Mouse (Mus musculus): ENCODE results near the gene Gstt2. TPM values are rescaled to one million over a fixed set of nuclear protein-coding genes. Genes with fewer than 3 reads are reported as not detected.

The Gstt2 gene
- polyA plus RNA-seq, 1 experiment: 26.3 TPM

- H3K27ac ChIP-seq (ENCODE audit: insufficient read depth, low read length): no peak overlapping the region
Observed at GRCm38 (mm10) chr10:75857598-75857997, 20.4 kb upstream of the Gstt2 start.

GRCm38 (mm10) chr10:75856976-75857375 lies 19.8 kb upstream of the Gstt2 start:
- no peak for TF ChIP-seq CTCF (IDR thresholded peaks at IDR 0.05; ENCODE audit: low read depth, low read length)
- TF ChIP-seq POLR2A (IDR thresholded peaks at IDR 0.05; ENCODE audit: insufficient read depth, low read length): no peak
- TF ChIP-seq EP300 (IDR thresholded peaks at IDR 0.05; ENCODE audit: insufficient read depth, low read depth, low read length): no peak
- H3K9me3 ChIP-seq (replicated peaks; ENCODE audit: control insufficient read depth, insufficient read depth, low read length, poor library complexity, severe bottlenecking): no peaks in the 10 kb centered on the region

More at GRCm38 (mm10) chr10:75857598-75857997, 20.4 kb upstream of the Gstt2 start:
- H3K9ac ChIP-seq (ENCODE audit: low read depth, poor library complexity, severe bottlenecking): no peak overlapping the region
- peaks cover 9% of the 10 kb centered on the region for H3K4me1 ChIP-seq (ENCODE audit: control insufficient read depth, insufficient read depth, low read length)
- 0 out of 2 replicates have a peak overlapping the region, but pooled peaks have one; percentile 1 for H3K4me3 ChIP-seq (ENCODE audit: low read depth, low read length)
- H3K36me3 ChIP-seq (ENCODE audit: control insufficient read depth, insufficient read depth, low read length, poor library complexity, severe bottlenecking): peaks cover 26% of the 10 kb centered on the region
- H3K27me3 ChIP-seq (ENCODE audit: control insufficient read depth, insufficient read depth, low read length, poor library complexity, severe bottlenecking): no peaks in the 10 kb centered on the region
- no peaks in the 10 kb centered on the region for H3K9me3 ChIP-seq (replicated peaks; ENCODE audit: control insufficient read depth, insufficient read depth, low read length, poor library complexity, severe bottlenecking)
- TF ChIP-seq POLR2A (IDR thresholded peaks at IDR 0.05; ENCODE audit: insufficient read depth, low read length) (no peak), EP300 (IDR thresholded peaks at IDR 0.05; ENCODE audit: insufficient read depth, low read depth, low read length) (no peak), CTCF (IDR thresholded peaks at IDR 0.05; ENCODE audit: low read depth, low read length) (no peak)

GRCm38 (mm10) chr10:75856155-75856907 lies 19.1 kb upstream of the Gstt2 start:
- H3K4me1 ChIP-seq (ENCODE audit: control insufficient read depth, insufficient read depth, low read length): peaks cover 8% of the 10 kb centered on the region
- no peak overlapping the region for H3K9ac ChIP-seq (ENCODE audit: low read depth, poor library complexity, severe bottlenecking)
- H3K27me3 ChIP-seq (ENCODE audit: control insufficient read depth, insufficient read depth, low read length, poor library complexity, severe bottlenecking): no peaks in the 10 kb centered on the region
- no peaks in the 10 kb centered on the region for H3K9me3 ChIP-seq (replicated peaks; ENCODE audit: control insufficient read depth, insufficient read depth, low read length, poor library complexity, severe bottlenecking)
- H3K36me3 ChIP-seq (ENCODE audit: control insufficient read depth, insufficient read depth, low read length, poor library complexity, severe bottlenecking): peaks cover 26% of the 10 kb centered on the region
- peak overlapping the region; percentile 14; the same call in 1 of the 2 replicates for H3K27ac ChIP-seq (ENCODE audit: insufficient read depth, low read length)
- no peak overlapping the region for H3K4me3 ChIP-seq (ENCODE audit: low read depth, low read length)
- TF ChIP-seq POLR2A (IDR thresholded peaks at IDR 0.05; ENCODE audit: insufficient read depth, low read length) (no peak), CTCF (IDR thresholded peaks at IDR 0.05; ENCODE audit: low read depth, low read length) (no peak), EP300 (IDR thresholded peaks at IDR 0.05; ENCODE audit: insufficient read depth, low read depth, low read length) (no peak)

More at GRCm38 (mm10) chr10:75856976-75857375, 19.8 kb upstream of the Gstt2 start:
- peaks cover 9% of the 10 kb centered on the region for H3K4me1 ChIP-seq (ENCODE audit: control insufficient read depth, insufficient read depth, low read length)
- H3K27ac ChIP-seq (ENCODE audit: insufficient read depth, low read length): peak overlapping the region; percentile 14; the same call in 1 of the 2 replicates
- no peaks in the 10 kb centered on the region for H3K27me3 ChIP-seq (ENCODE audit: control insufficient read depth, insufficient read depth, low read length, poor library complexity, severe bottlenecking)
- no peak overlapping the region for H3K9ac ChIP-seq (ENCODE audit: low read depth, poor library complexity, severe bottlenecking)
- H3K4me3 ChIP-seq (ENCODE audit: low read depth, low read length): no peak overlapping the region
- peaks cover 26% of the 10 kb centered on the region for H3K36me3 ChIP-seq (ENCODE audit: control insufficient read depth, insufficient read depth, low read length, poor library complexity, severe bottlenecking)

- Histone ChIP-seq H3K36me3 (ENCODE audit: control insufficient read depth, insufficient read depth, low read length, poor library complexity, severe bottlenecking) (peaks cover 26% of the 10 kb centered on the region), H3K4me3 (ENCODE audit: low read depth, low read length) (no peak overlapping the region), H3K9me3 (replicated peaks; ENCODE audit: control insufficient read depth, insufficient read depth, low read length, poor library complexity, severe bottlenecking) (no peaks in the 10 kb centered on the region), H3K4me1 (ENCODE audit: control insufficient read depth, insufficient read depth, low read length) (peaks cover 12% of the 10 kb centered on the region), H3K27me3 (ENCODE audit: control insufficient read depth, insufficient read depth, low read length, poor library complexity, severe bottlenecking) (no peaks in the 10 kb centered on the region), H3K9ac (ENCODE audit: low read depth, poor library complexity, severe bottlenecking) (no peak overlapping the region), H3K27ac (ENCODE audit: insufficient read depth, low read length) (no peak overlapping the region)
- TF ChIP-seq CTCF (IDR thresholded peaks at IDR 0.05; ENCODE audit: low read depth, low read length) (no peak), POLR2A (IDR thresholded peaks at IDR 0.05; ENCODE audit: insufficient read depth, low read length) (no peak), EP300 (IDR thresholded peaks at IDR 0.05; ENCODE audit: insufficient read depth, low read depth, low read length) (no peak)
Observed at GRCm38 (mm10) chr10:75855416-75855981, 18.3 kb upstream of the Gstt2 start.

- no peak for TF ChIP-seq POLR2A (IDR thresholded peaks at IDR 0.05; ENCODE audit: insufficient read depth, low read length)
- TF ChIP-seq CTCF (IDR thresholded peaks at IDR 0.05; ENCODE audit: low read depth, low read length): no peak
- Histone ChIP-seq H3K4me1 (ENCODE audit: control insufficient read depth, insufficient read depth, low read length) (peaks cover 12% of the 10 kb centered on the region), H3K27me3 (ENCODE audit: control insufficient read depth, insufficient read depth, low read length, poor library complexity, severe bottlenecking) (no peaks in the 10 kb centered on the region), H3K36me3 (ENCODE audit: control insufficient read depth, insufficient read depth, low read length, poor library complexity, severe bottlenecking) (peaks cover 26% of the 10 kb centered on the region), H3K9ac (ENCODE audit: low read depth, poor library complexity, severe bottlenecking) (no peak overlapping the region), H3K4me3 (ENCODE audit: low read depth, low read length) (no peak overlapping the region), H3K9me3 (replicated peaks; ENCODE audit: control insufficient read depth, insufficient read depth, low read length, poor library complexity, severe bottlenecking) (no peaks in the 10 kb centered on the region), H3K27ac (ENCODE audit: insufficient read depth, low read length) (no peak overlapping the region)
Observed at GRCm38 (mm10) chr10:75854791-75855190, 17.6 kb upstream of the Gstt2 start.

GRCm38 (mm10) chr10:75854096-75854495 lies 16.9 kb upstream of the Gstt2 start:
- Histone ChIP-seq H3K4me1 (ENCODE audit: control insufficient read depth, insufficient read depth, low read length) (peaks cover 12% of the 10 kb centered on the region), H3K4me3 (ENCODE audit: low read depth, low read length) (no peak overlapping the region), H3K27ac (ENCODE audit: insufficient read depth, low read length) (no peak overlapping the region), H3K9me3 (replicated peaks; ENCODE audit: control insufficient read depth, insufficient read depth, low read length, poor library complexity, severe bottlenecking) (no peaks in the 10 kb centered on the region), H3K36me3 (ENCODE audit: control insufficient read depth, insufficient read depth, low read length, poor library complexity, severe bottlenecking) (peaks cover 24% of the 10 kb centered on the region), H3K9ac (ENCODE audit: low read depth, poor library complexity, severe bottlenecking) (no peak overlapping the region), H3K27me3 (ENCODE audit: control insufficient read depth, insufficient read depth, low read length, poor library complexity, severe bottlenecking) (no peaks in the 10 kb centered on the region)
- TF ChIP-seq CTCF (IDR thresholded peaks at IDR 0.05; ENCODE audit: low read depth, low read length) (no peak), POLR2A (IDR thresholded peaks at IDR 0.05; ENCODE audit: insufficient read depth, low read length) (no peak), EP300 (IDR thresholded peaks at IDR 0.05; ENCODE audit: insufficient read depth, low read depth, low read length) (no peak)

Data from ES-Bruce4 (cell line).